Mouse (Mus musculus): ENCODE results near the gene Trmo. TPM values are rescaled to one million over a fixed set of nuclear protein-coding genes. Genes with fewer than 3 reads are reported as not detected.
A peak's percentile ranks its signal among the peaks of the same experiment; 100 is the strongest.

Trmo gene
- total RNA-seq, 2 experiments from 2014 or later = 7.4 to 7.8 TPM

DNA sequence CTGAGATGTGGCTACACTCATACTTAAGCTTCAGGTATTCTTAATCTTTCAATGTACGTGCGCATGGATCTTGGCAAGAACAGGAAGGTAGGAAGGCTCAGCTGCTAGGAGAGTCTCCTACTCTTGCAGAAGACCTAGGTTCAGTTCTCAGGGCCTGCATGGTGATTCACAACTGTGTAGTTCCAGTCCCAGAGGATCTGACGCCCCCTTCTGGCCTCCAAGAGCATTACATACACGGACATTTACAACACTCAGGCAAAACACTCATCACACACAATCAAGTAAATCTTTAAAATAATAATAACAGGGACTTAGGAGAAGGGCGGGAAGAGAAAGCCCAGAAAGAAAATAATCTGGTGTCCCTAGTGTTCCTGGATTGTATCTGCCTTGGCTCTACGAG is 14.8 kb downstream of the Trmo start:
- DNase-seq (ENCODE audit: low spot score in 2 of 2) = no peak

DNA sequence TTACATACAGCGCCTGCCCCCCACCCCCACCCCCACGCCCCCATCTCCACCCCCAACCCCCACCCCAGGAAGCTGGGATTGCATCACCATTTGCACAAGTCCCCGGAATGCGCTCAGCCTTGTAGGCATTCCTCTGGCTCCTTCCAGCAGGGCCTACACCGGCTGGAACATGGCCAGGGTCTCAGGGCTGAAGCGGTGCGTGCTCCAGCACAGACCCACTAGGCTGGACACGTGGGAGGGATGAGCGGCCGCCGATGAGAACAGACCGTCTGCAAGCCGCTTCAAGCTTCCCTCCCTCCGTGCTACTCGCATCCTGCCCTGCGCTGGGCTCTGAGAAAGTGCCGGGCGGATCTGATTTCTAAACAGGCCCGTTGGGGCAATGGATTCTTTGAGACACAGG is 18.2 kb downstream of the Trmo start:
- DNase-seq (ENCODE audit: low spot score in 2 of 2) = peak; percentile 48 to 66

DNA sequence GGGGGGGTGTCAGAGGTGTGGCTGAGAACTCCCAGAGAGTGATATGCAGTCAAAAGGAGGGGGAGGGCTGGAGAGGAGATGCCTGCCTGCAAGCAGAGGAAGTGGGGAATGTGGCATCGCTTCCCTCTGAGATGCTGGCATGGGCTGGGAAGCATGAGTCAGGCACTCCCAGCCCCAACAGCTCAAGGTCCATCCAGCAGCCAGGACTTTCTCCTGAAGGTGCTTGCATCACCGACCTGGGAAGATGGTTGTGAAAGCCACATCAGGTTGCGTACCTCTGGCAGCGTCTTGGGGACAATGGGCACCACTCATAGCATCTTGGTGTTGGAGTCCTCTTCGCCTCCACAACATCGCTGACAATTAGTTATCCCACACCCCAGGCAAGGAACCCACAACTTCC is 18.8 kb downstream of the Trmo start:
- DNase-seq (ENCODE audit: low spot score in 2 of 2) = no peak

- DNase-seq (ENCODE audit: low spot score in 2 of 2) = no peak
Measured at GRCm38 (mm10) chr4:46369070-46369469, 20.2 kb downstream of the Trmo start.

DNA sequence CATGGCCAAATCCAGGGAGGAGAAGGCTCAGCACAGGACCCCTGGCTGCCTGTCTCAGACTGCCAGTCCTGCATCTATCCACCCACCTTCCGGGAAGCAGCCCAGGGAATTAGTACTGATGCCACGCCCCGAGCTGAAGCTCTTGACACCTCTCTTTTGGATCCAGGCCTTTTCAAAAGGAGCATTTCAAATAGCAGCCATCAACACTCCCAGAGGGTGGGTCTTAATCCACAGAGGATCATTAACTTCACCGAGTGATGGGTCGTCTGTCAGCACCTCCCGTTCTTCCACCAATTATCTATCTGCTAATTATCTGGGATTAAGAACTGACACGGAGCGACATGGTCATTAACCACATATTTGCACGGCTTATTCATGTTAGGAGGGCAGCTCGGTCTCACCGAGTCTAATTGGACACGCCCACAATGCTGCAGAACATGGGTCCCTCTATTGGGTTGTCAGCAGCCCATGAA is 21.7 kb downstream of the Trmo start:
- no peak for DNase-seq (ENCODE audit: low spot score in 2 of 2)

- no peak for DNase-seq (ENCODE audit: low spot score in 2 of 2)
Measured at GRCm38 (mm10) chr4:46364360-46364759, 24.9 kb downstream of the Trmo start.

- DNase-seq (ENCODE audit: low spot score in 2 of 2) = no peak
Measured at GRCm38 (mm10) chr4:46361258-46361657, 28.0 kb downstream of the Trmo start.

- DNase-seq (ENCODE audit: low spot score in 2 of 2) = no peak
Measured at GRCm38 (mm10) chr4:46359539-46360253, 29.5 kb downstream of the Trmo start.

DNA sequence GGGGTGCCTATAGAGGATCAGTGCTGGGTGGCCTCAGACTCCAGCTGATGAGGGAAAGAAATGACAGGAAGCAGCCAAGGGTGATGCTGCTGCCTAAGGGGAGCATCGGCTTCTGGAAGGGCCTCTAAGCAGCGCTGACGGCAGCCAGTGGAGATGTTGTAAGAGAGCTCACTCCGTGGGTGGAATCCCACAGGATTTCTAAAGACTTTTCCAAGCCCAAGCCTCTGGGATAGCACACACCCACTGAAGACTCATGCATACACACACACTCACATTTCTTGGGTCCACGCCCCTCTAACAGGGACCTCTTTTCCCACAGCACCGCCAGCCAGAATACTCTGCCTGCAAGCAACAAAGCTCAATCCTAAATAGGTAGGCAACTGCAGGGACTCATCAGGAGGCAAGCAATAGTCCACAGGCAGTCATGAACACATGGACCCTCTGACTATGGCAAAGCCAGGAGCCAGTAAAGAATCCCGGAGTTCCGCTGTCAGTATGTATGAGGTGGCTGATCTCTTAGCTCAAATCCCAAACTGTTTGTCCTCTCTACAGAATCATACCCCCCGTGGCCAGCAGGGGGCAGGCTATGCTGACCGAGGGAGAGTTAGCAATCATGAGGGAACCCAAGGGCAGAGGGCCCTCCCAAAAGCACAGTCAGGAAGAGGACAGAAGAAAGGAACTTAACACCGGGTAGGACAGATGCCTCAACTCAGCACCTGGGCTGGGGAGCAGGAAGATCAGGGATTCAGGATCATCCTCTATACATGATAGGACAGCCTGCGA is 32.7 kb downstream of the Trmo start:
- DNase-seq (ENCODE audit: low spot score in 2 of 2) = peak; percentile 46 to 51

DNA sequence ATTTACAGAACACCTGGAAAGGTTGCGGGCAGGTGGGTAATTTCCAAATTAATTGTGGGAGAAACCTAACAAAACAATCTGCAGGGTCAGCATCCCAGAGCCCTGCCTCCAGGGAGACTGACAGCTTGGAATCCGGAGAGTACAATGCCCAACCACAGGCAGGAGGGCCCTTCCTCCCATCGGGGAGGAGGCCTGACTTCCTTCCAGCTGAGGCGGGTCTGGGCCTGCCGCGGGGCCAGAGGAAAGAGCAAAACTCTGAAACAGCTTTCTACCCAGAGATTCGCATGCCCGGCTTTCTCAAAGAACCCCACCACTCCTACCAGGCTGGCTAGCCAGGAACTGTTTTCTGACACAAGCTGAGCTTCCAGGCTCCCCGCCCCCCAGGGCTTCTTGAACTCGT is 36.2 kb downstream of the Trmo start:
- no peak for DNase-seq (ENCODE audit: low spot score in 2 of 2)

GRCm38 (mm10) chr4:46349530-46349929 is 39.7 kb downstream of the Trmo start:
- no peak for DNase-seq (ENCODE audit: low spot score in 2 of 2)

DNA sequence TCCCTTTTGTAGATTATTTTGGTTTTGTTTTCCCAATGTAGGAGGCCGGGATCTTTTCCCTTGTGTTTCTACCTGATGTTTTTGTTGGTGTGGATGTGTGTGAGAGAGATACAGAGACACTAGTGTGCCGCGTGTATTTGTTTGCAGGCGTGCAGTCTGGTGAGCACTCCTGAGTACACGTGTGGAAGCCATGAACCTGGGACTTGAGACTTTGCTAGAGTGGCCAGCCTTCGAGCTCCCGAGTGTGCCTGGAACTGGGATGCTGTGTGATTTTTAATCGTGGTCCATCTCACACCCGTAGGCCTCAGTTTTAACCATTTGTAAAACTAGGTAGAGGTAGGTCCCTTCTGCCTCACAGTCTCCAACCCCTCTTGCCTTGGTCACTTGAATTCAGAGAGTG is 40.3 kb downstream of the Trmo start:
- no peak for DNase-seq (ENCODE audit: low spot score in 2 of 2)

GRCm38 (mm10) chr4:46347580-46348515 is 41.4 kb downstream of the Trmo start:
- no peak for DNase-seq (ENCODE audit: low spot score in 2 of 2)

DNA sequence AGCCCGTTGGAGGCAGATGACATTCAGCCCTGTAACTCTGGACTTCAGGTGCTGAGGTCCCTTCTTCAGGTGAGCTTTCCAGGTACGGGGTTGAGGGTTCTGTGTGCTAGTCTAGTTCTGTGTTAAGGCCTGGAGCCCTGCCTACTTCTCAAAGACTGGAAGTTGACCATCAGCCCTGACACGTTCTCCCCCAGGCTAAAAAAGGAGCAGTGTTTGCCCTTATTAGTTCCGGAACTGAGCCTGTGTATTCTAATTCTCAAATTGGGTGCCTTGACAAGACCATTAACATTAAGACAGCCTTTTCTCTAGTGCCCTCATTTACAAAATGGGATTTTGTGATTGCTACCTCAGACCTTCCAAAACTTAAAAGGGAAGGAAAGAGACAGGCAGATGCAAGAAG is 42.1 kb downstream of the Trmo start:
- no peak for DNase-seq (ENCODE audit: low spot score in 2 of 2)

GRCm38 (mm10) chr4:46346221-46346620 is 43.0 kb downstream of the Trmo start:
- DNase-seq (ENCODE audit: low spot score in 2 of 2) = no peak

DNA sequence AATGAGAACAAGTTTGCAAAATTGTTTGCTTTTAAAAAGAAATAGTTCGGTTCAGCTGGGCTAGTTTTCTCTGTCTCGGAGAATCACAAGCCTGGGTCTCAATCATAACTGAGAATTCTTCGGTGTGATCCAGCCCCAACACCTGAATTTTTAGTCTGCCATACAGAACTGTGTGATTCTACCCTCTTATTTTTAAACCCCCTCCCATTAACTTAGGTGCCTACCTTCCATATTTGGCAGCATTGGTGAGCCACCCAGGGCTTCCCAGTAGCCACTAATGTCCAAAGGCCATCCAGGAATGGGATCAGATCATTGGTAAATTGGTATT is 43.5 kb downstream of the Trmo start:
- no peak for DNase-seq (ENCODE audit: low spot score in 2 of 2)

DNA sequence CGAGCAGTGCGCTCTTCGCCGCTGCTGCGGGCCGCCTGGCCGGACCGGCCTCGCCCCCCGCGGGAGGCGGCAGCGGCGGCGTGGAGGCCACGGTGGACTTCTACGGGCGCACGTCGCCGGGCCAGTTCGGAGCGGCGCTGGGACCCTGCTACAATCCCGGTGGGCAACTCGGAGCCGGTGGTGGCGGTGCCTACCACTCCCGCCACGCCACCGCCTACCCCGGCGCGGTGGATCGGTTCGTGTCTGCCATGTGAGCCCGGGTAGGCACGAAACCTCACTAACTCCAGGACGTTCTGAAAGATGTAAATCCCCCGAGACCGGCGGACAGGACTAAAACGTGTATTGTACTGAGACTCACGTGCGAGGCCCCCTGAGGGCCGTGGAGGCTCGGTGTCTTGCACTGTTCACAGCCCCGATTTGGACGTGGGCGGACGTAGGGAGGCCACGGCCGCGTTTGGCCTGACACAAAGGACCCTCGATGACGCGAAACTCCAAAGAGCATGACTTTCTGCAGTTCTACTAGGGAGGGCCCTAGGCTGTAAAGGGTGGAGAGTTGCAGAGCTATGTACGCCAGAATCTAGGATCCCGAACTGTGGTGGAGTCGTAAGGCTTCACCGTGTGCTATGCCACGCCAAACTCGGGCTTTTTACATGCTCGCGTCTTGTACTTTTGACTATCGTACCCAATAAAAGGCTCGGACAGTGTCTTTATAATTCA is 44.0 kb downstream of the Trmo start:
- DNase-seq (ENCODE audit: low spot score in 2 of 2) = no peak

DNA sequence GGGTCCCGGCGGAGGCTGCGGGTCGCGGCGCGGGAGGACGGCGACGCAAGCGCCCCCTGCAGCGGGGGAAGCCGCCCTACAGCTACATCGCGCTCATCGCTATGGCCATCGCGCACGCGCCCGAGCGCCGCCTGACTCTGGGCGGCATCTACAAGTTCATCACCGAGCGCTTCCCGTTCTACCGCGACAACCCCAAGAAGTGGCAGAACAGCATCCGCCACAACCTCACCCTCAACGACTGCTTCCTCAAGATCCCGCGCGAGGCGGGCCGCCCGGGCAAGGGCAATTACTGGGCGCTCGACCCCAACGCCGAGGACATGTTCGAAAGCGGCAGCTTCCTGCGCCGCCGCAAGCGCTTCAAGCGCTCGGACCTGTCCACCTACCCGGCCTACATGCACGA is 44.9 kb downstream of the Trmo start:
- DNase-seq (ENCODE audit: low spot score in 2 of 2) = no peak

DNA sequence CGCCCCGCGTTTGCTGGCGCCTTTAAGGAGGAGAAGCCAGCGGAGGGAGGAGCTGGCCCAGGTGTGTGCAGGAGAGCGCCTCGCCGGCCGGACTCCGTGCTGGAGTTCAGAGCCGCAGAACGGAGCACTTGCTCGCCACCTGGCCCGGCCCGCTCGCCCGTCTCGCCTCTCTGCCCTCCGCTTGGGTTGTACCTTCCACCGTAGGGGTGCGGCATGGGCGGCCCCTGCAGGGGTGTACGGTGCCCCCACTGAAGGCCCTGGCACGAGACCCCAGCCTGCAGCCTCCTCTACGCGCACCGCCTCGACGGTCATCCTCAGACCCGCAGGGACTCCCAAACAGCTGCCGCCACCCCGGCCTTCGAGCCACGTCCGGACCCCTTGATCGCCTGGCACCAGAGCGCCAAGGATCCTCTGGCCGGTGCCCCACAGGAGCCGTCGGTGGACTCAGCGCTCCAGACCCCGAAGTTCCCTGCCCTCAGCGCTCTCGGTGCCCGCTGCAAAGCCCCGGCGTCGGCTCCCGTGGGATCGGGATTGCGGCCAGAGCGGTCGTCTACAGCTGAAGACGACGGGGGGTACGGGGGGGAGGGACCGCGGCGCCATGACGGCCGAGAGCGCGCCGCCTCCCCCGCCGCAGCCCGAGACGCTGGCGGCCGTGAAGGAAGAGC is 45.5 kb downstream of the Trmo start, which contains the start of gene Foxe1:
Gene Foxe1 (plus strand): TSS at position 14 of the 665 bp plus-strand sequence.
- DNase-seq (ENCODE audit: low spot score in 2 of 2) = no peak

DNA sequence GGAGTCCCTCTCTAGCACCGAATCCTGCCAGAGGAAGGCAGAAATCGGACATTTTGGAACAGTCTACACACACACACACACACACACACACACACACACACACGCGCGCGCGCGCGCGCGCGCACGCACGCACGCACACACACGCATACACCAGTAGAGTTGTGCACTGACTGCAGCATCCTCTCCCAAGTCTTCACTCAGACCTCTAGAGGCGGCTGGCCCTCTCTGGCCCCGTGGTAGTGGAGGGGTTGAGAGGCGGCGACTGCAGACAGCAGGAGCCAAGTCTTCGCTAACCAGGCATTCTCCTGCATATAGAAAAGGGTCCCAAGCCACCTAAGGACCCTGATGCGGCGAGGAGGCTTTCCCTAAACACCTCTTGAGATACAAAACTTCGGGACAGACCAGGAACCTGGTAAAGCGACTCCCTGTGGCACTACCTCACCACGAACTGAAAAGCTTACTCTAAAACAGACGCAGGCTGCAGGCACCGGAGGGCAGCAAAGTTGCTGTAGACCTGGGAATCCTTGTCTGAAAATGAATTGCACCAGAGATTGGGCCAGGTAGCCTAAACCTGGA is 46.4 kb downstream of the Trmo start:
- no peak for DNase-seq (ENCODE audit: low spot score in 2 of 2)
